Comparison of ENCODE assay signal across 10 mouse cellular contexts in the genomic region with DNA sequence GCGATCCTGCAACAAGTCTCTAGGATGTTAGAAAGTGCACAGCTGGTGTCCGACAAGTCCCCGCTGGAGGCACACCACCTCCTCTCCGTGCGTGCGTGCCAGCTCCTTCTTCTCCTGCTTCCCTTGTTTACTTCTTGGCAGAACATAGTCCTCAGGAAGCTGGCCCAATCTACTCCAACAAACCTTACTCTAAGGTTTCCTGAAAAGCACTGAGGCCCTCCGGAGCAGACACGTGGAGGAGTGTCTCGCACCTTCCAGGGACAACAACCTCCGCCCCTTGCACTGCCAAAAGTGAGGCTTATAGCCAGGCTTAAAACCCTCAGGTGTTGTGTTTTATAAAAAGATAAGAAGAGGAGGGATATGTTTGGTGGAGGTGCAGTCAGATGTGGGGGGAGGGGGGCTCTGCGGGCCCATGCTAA. TPM values are rescaled to one million over a fixed set of nuclear protein-coding genes. Genes with fewer than 3 reads are reported as not detected.
DNase-seq lines count a peak whose midpoint lies in the region; ATAC-seq lines count a peak whose summit lies in the region.
"Had no signal": no experiment of that assay in that cellular context is flagged by ENCODE, and none has a peak within 500 bp of the region (broad histone marks: within the 10 kb centered on the region; RNA-seq: fewer than 3 reads in every experiment).

No protein-coding gene starts in this region.

- peak; percentile 56 for ATAC-seq in lung, embryonic 15.5 days (ENCODE audit: borderline replicate concordance, extremely low read depth, low FRiP score, low TSS enrichment)

- peak; percentile 47 for DNase-seq in adrenal gland, postnatal 14 days
- DNase-seq in adrenal gland, postnatal 25 days, result no peak
- peak; percentile 27 for DNase-seq in urinary bladder, postnatal 14 days (ENCODE audit: low spot score)
- no peak for DNase-seq in urinary bladder, adult 18-20 months (ENCODE audit: low spot score in 2 of 2)
- DNase-seq in kidney, adult 11 months, result peak; percentile 36
- DNase-seq in thymus, postnatal 4 days, result peak; percentile 64
- DNase-seq in layer of hippocampus, postnatal 14 days (ENCODE audit: low spot score in 2 of 2), result no peak

- no peaks in the 10 kb centered on the region for H3K36me3 ChIP-seq in lung, embryonic 15.5 days

- H3K27me3 ChIP-seq in lung, embryonic 15.5 days, result no peaks in the 10 kb centered on the region
- H3K27me3 ChIP-seq: CH12.LX had no signal

- peak overlapping the region; percentile 80 for H3K27ac ChIP-seq in lung, embryonic 15.5 days

- H3K9ac ChIP-seq in lung, embryonic 15.5 days, result no peak overlapping the region

- 0 out of 2 replicates have a peak overlapping the region, but pooled peaks have one; percentile 4 for H3K4me3 ChIP-seq in lung, embryonic 15.5 days
- H3K4me3 ChIP-seq: myocyte had no signal

- peaks cover 31% of the 10 kb centered on the region for H3K4me1 ChIP-seq in lung, embryonic 15.5 days

- H3K4me2 ChIP-seq in lung, embryonic 15.5 days, result peak overlapping the region; percentile 37

- H3K9me3 ChIP-seq in lung, embryonic 15.5 days, result no peaks in the 10 kb centered on the region

- 9% methylated on average over 11 of the region's 11 CpGs for WGBS in lung, embryonic 15.5 days

RNA-seq across cellular contexts. Expression of a gene that starts 21.6 kb away (rescaled TPM):
- 3.4 and 20.0 TPM in 2 replicates for total RNA-seq in adrenal gland, postnatal 14 days (2021)
- 1.9 and 2.5 TPM in 2 replicates for total RNA-seq in adrenal gland, postnatal 25 days (2021)
- polyA plus RNA-seq in lung, embryonic 15.5 days (2015; fragmentation: Nextera tagmentation; extraction: Ambion mirVana), result 5.1 and 5.4 TPM in 2 replicates
- total RNA-seq in layer of hippocampus, postnatal 14 days (2021), result 10 to 100 TPM; 66.1 to 68.3 TPM

Comparison
In these comparisons a context has a peak if more than half of its experiments do, and no peak if none do; other contexts are left out.
1. DNase-seq: peak in adrenal gland, postnatal 14 days (single experiment), urinary bladder, postnatal 14 days (single experiment), kidney, adult 11 months (single experiment) and thymus, postnatal 4 days (single experiment); none in adrenal gland, postnatal 25 days (single experiment), urinary bladder, adult 18-20 months (0 of 2) and layer of hippocampus, postnatal 14 days (0 of 2).